Mouse (Mus musculus) ES-Bruce4 (cell line): ENCODE data around the gene Apc2. TPM values are rescaled to one million over a fixed set of nuclear protein-coding genes. Genes with fewer than 3 reads are reported as not detected.
A peak's percentile ranks its signal among the peaks of the same experiment; 100 is the strongest.

ENCODE experiments used
- H3K27ac ChIP-seq: 2 replicates; pipeline ENCODE4 v1.5.1; 2012; ENCODE audit warnings: low read length, inconsistent platforms; ENCODE audit not compliant: insufficient read depth
- H3K27me3 ChIP-seq: 2 replicates; pipeline ENCODE4 v1.6.1; 2012; ENCODE audit warnings: mild to moderate bottlenecking, low read length, inconsistent platforms; ENCODE audit not compliant: control insufficient read depth, poor library complexity, insufficient read depth, severe bottlenecking
- H3K36me3 ChIP-seq: 2 replicates; pipeline ENCODE4 v1.6.1; 2012; ENCODE audit warnings: inconsistent platforms, mild to moderate bottlenecking, low read length, moderate library complexity; ENCODE audit not compliant: control insufficient read depth, poor library complexity, insufficient read depth, severe bottlenecking
- H3K4me1 ChIP-seq: one replicate; pipeline ENCODE4 v1.8.1; 2011; ENCODE audit warnings: low read length; ENCODE audit not compliant: control insufficient read depth, insufficient read depth
- H3K4me3 ChIP-seq: 2 replicates; pipeline ENCODE4 v1.5.1; 2011; ENCODE audit warnings: low read depth, mild to moderate bottlenecking, low read length
- H3K9ac ChIP-seq: 2 replicates; pipeline ENCODE4 v1.6.1; 2012; ENCODE audit warnings: low read depth, mild to moderate bottlenecking, inconsistent platforms; ENCODE audit not compliant: poor library complexity, severe bottlenecking
- H3K9me3 ChIP-seq: replicated peaks from 2 replicates; pipeline ENCODE4 v1.6.1; 2012; ENCODE audit warnings: mild to moderate bottlenecking, low read length, inconsistent platforms; ENCODE audit not compliant: control insufficient read depth, poor library complexity, insufficient read depth, severe bottlenecking
- CTCF ChIP-seq: IDR thresholded peaks from one replicate; pipeline ENCODE4 v1.8.1; 2011; ENCODE audit warnings: low read depth, low read length
- EP300 ChIP-seq: IDR thresholded peaks from 2 replicates; pipeline ENCODE4 v1.6.1; 2011; ENCODE audit warnings: low read depth, low read length; ENCODE audit not compliant: insufficient read depth
- POLR2A ChIP-seq: IDR thresholded peaks from one replicate; pipeline ENCODE4 v1.8.1; 2011; ENCODE audit warnings: low read length; ENCODE audit not compliant: insufficient read depth
- polyA plus RNA-seq: library from polyadenylated mRNA; stranded (reverse); fragments of >200 nt; gene quantifications from 2 replicates; pipeline ENCODE4 v1.2.4, GENCODE M21; 2011; ENCODE audit warnings: low read depth; ENCODE audit not compliant: missing spikeins, insufficient read depth, insufficient read length

Gene Apc2
- polyA plus RNA-seq, 1 experiment = 3.8 TPM

GRCm38 (mm10) chr10:80357994-80358639 lies 62.3 kb downstream of the Apc2 start:
- Histone ChIP-seq H3K36me3 (no peaks in the 10 kb centered on the region), H3K9me3 (no peaks in the 10 kb centered on the region), H3K4me3 (peak overlapping the region; percentile 26), H3K9ac (peak overlapping the region; percentile 6; the same call in 1 of the 2 replicates), H3K27ac (no peak overlapping the region), H3K27me3 (no peaks in the 10 kb centered on the region), H3K4me1 (no peaks in the 10 kb centered on the region)
- TF ChIP-seq POLR2A = no peak
- TF ChIP-seq CTCF = no peak
- no peak for TF ChIP-seq EP300

- no peaks in the 10 kb centered on the region for H3K27me3 ChIP-seq
- TF ChIP-seq CTCF (no peak), EP300 (no peak), POLR2A (no peak)
- no peaks in the 10 kb centered on the region for H3K36me3 ChIP-seq
- no peaks in the 10 kb centered on the region for H3K9me3 ChIP-seq
- H3K9ac ChIP-seq = no peak overlapping the region
- no peak overlapping the region for H3K27ac ChIP-seq
- H3K4me1 ChIP-seq = peaks cover 3% of the 10 kb centered on the region
- no peak overlapping the region for H3K4me3 ChIP-seq
Measured at GRCm38 (mm10) chr10:80363734-80364133, 68.0 kb downstream of the Apc2 start.

GRCm38 (mm10) chr10:80365736-80366135 lies 70.0 kb downstream of the Apc2 start:
- no peak overlapping the region for H3K27ac ChIP-seq
- peaks cover 3% of the 10 kb centered on the region for H3K4me1 ChIP-seq
- TF ChIP-seq EP300 (no peak), POLR2A (no peak), CTCF (no peak)
- H3K9ac ChIP-seq = no peak overlapping the region
- H3K9me3 ChIP-seq = no peaks in the 10 kb centered on the region
- H3K4me3 ChIP-seq = no peak overlapping the region
- no peaks in the 10 kb centered on the region for H3K36me3 ChIP-seq
- no peaks in the 10 kb centered on the region for H3K27me3 ChIP-seq

Other genes with a start within 250 kb of the Apc2 start
- gene Gpx4, start 248.8 kb upstream of the Apc2 start, polyA plus RNA-seq = 479 and 507 TPM in 2 replicates
- 36.1 and 37.3 TPM in 2 replicates for gene Sbno2, start 190.4 kb upstream of the Apc2 start, polyA plus RNA-seq
- gene Stk11, start 180.2 kb upstream of the Apc2 start, polyA plus RNA-seq = 70.3 and 91.6 TPM in 2 replicates
- 242 and 255 TPM in 2 replicates for gene Atp5d, start 157.3 kb upstream of the Apc2 start, polyA plus RNA-seq
- 29.8 and 33.4 TPM in 2 replicates for gene Cbarp, start 155.1 kb upstream of the Apc2 start, polyA plus RNA-seq
- gene Midn, start 147.7 kb upstream of the Apc2 start, polyA plus RNA-seq = 67.4 and 73.2 TPM in 2 replicates
- 51.9 and 58.2 TPM in 2 replicates for gene Cirbp, start 130.0 kb upstream of the Apc2 start, polyA plus RNA-seq
- 7.6 and 7.7 TPM in 2 replicates for gene 1600002K03Rik, start 123.0 kb upstream of the Apc2 start, polyA plus RNA-seq
- 7.2 and 11.2 TPM in 2 replicates for gene Efna2, start 116.5 kb upstream of the Apc2 start, polyA plus RNA-seq
- 35.7 and 36.5 TPM in 2 replicates for gene Mum1, start 69.5 kb upstream of the Apc2 start, polyA plus RNA-seq
- 63.9 and 72.8 TPM in 2 replicates for gene Ndufs7, start 46.9 kb upstream of the Apc2 start, polyA plus RNA-seq
- gene Gamt, start 35.0 kb upstream of the Apc2 start, polyA plus RNA-seq = 0.68 and 0.82 TPM in 2 replicates
- gene Dazap1, start 34.5 kb upstream of the Apc2 start, polyA plus RNA-seq = 175 and 192 TPM in 2 replicates
- gene Rps15, start 3.5 kb upstream of the Apc2 start, polyA plus RNA-seq = 2,641 and 2,952 TPM in 2 replicates
- 11.6 and 13.2 TPM in 2 replicates for gene 2310011J03Rik, start 24.6 kb downstream of the Apc2 start, polyA plus RNA-seq
- gene Pcsk4, start 33.5 kb downstream of the Apc2 start, polyA plus RNA-seq = 2.8 and 3.1 TPM in 2 replicates
- gene Reep6, start 34.0 kb downstream of the Apc2 start, polyA plus RNA-seq = 17.3 and 17.6 TPM in 2 replicates
- gene Adamtsl5, start 52.4 kb downstream of the Apc2 start, polyA plus RNA-seq = 3.8 and 5.4 TPM in 2 replicates
- gene Plk5, start 60.5 kb downstream of the Apc2 start, polyA plus RNA-seq = 11.1 and 12.6 TPM in 2 replicates
- 25.0 and 28.0 TPM in 2 replicates for gene Mex3d, start 91.7 kb downstream of the Apc2 start, polyA plus RNA-seq
- 81.3 and 84.8 TPM in 2 replicates for gene Mbd3, start 103.6 kb downstream of the Apc2 start, polyA plus RNA-seq
- gene Uqcr11, start 110.9 kb downstream of the Apc2 start, polyA plus RNA-seq = 199 and 223 TPM in 2 replicates
- 78.0 and 78.2 TPM in 2 replicates for gene Tcf3, start 137.7 kb downstream of the Apc2 start, polyA plus RNA-seq
- gene Onecut3, start 198.9 kb downstream of the Apc2 start, polyA plus RNA-seq = not detected in 2 replicates
- 1.2 and 1.6 TPM in 2 replicates for gene Atp8b3, start 243.1 kb downstream of the Apc2 start, polyA plus RNA-seq